Mouse (Mus musculus): Measurements from ENCODE around the gene Gm20509.

GRCm38 (mm10) chr9:73105141-73105540, 2.9 kb downstream of the Gm20509 start:
- TF ChIP-seq CTCF (conservative IDR thresholded peaks at IDR 0.05; ENCODE audit: insufficient read depth, insufficient read length, low read depth, low read length) = no peak
- TF ChIP-seq POLR2A (IDR thresholded peaks at IDR 0.05; ENCODE audit: low read depth, low read length) = no peak

All from kidney, adult 2 months (tissue).